Mouse (Mus musculus) 416B (cell line): ENCODE data around the gene Rint1.
"Not testable (repeated sequence)": the region's sequence is repeated elsewhere in the genome, so short reads cannot be mapped to it uniquely, and the experiment has no call there.

Experiments used
- DNase-seq: peaks from one replicate; pipeline ENCODE4 v3.0.0; 2011; ENCODE audit warnings: low read depth

The Rint1 gene

DNA sequence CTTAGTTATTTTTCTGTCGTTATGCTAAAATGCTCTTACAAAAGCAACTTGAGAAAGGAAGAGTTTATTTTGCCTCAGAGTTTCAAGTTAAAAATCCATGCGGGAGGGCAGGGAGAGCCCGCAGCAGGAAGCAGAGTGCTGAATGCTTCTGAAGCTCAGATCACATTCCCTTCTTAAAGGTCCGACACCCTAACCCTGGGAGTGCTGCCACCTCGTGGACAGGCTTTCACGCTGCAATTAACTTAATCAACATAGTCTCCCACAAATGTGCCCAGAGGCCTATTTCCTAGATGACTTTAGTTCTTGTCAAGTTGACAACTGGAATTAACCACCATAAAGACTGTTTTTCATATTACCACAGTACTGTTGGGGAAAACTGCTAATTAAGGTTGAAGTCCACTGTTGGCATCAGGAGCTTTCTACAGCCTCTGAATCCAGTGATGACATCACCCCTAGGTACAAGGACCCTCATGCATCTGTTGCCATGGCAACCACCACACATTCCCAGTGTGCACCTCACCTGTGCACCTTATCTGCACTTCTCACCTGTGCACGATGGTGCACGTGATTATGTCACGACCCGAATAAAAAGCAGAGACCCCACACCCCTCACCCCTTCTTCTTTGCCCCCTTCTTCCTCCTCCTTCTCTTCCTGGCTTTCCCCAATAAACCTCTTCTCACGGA lies 39.0 kb downstream of the Rint1 start:
- peak; percentile 88 for DNase-seq

DNA sequence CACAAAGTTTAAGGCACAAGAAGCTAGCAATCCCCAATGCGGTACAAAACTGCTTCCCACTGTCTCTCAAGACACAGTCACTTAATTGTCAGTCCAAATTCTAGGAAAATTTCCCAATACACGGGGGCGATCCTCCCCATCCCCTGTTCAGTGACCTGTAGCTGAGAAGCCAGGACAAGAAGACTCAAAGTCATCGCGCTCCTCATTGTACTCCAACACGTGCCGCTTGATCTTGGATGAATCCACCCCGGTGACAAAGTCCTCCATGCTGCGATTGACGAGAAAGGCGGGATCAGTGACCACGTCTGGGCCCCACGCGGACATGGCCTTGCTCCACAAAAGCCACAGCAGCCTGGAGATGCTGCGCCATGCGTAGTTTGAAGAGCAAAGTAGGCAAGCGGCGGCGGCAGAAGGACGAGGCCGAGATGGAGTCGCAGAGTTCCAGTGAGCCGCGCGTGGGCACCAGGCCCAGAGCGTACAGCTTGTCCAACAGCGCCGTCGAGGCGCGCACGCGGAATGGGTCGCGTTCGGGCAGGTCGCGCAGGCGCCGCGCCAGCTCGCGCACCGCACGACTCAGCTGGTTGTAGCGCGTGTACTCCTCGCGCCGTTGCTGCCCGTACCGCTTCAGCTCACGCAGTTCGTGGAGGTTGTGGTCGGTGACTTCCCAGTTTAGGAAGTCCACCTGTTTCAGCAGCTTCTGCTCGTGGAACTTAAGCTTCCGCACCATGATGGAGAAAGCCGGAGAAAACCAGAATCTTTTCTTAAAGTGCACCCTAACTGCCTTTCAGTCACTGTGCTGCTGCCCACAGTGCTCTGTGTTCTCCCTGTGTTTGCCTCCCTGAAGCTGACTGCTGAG lies 43.6 kb downstream of the Rint1 start:
- DNase-seq: no peak

DNA sequence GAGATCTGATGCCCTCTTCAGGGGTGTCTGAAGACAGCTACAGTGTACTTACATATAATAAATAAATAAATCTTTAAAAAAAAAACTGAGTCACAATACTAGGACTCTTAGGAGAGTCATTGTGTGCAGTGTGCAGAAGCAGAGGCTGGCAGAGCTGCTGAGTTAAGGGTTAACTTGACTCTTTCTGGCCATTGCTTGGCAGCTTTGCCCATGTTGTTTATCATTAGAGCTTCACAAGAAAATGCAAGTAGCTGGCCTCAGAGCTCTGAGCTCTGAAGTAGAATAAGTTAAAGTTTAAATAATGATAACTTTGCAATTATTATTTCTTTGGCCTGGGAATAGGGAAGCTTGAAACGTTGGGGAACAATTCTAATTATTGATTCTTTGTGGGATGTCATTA lies 48.2 kb downstream of the Rint1 start:
- DNase-seq: not testable (repeated sequence)

DNA sequence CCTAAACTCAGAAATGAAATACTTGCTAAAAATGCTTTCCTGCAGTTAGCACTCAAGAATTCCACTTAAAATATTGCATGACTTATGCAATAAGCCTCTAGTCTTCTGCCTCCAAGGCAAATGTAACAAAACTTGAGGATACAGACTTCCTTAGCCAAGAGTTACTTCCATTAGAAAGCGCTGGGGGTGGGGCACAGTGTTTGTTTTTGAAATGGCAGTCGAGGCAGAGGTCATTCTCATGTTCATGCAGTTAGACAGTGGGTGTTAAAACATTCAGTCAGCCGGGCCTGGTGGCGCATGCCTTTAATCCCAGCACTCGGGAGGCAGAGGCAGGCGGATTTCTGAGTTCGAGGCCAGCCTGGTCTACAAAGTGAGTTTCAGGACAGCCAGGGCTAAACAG lies 50.6 kb downstream of the Rint1 start:
- DNase-seq: no peak

- peak; percentile 97 for DNase-seq
These were observed 56.4 kb downstream of the Rint1 start, which contains the start of gene Tomm7 for GRCm38 (mm10) chr5:23843674-23844530. TSS of gene Tomm7 (minus strand) at chr5:23844161.

DNA sequence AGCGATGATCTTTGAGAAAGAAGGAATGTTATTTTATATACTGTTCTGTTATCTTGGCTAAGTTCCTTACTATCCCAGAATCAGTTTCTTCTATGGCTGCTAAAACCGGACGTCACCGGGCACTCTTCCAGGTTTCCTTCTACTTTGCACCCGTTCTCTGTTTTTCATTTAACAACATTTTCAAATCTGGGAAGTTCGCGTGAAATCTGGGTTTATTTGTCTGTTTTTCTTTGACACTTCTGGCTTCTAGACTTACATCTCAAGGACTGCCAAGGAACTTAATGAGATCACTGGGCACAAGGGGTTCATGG lies 57.0 kb downstream of the Rint1 start:
- DNase-seq: no peak

GRCm38 (mm10) chr5:23845141-23845540 lies 57.6 kb downstream of the Rint1 start:
- DNase-seq: no peak

DNA sequence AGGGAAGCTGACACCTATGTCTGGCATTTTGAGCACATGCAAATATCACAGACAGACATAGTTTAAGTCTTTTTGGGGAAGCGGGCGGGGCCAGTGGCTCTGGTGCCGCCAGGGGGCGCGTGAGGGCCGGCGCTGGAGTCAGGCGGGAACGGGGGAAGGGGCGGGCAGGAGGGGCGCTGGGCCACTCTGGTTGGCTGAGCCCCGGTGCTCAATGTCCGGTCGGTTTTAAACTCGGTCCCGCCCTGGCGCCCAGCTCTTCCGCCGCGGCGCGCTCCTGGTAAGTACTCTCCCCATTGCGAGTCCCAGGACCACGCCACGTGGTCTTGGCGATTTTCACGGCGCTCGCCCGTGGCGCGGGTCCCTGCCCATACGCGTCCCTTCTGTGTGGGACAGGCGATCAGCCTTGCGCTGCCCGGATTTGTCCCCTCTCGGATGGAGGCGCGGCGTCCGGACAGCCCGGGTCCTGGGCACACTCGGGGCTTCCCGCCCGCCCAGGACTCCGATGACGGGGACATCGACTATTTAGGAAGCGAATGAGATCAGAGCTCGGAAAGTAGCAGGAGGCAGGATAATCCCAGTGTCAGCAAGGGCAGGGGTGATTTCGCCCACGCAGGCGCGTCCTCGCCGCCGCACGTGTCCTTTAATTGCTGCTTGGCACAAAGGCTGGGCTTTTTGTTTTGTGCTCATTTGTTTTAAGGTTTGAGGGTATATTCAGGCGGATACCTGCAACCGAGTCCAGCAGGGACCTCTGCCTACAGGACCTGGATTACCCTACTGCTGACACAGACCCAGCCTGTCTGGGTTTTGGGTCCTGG lies 63.0 kb downstream of the Rint1 start:
- DNase-seq: peak; percentile 90

DNA sequence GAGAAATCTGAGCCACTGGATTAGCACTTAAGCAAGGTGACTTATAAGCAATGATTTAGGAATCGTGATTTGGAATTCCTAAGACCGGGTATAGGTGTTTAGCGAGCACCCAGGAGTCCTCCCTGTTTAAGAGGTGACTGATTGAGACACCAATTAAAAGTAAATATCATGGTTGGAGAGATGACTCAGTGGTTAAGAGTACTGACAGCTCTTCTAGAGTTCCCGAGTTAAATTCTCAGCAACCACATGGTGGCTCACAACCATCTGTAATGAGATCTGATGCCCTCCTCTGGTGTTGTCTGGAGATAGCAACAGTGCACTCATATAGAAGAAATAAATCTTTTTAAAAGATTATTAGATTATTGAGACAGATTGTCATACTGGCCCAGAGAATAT lies 63.6 kb downstream of the Rint1 start:
- DNase-seq: peak; percentile 55

DNA sequence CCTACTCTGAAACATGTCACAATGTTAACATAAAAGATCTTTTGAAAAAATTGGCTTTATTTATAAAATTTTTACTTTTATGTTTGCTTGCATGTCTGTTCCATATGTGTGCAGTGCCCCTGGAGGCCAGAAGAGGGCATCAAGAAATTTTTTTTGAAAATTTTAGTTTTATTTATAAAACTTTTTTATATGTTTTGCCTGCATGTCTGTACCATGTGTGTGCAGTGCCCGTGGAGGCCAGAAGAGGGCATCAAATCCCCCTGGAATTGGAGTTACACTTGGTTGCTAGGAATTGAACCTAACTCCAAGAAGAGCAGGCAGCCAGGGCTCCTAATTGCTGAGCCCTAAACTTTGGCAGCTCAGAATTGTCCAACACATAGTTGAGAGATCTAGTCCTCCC lies 65.4 kb downstream of the Rint1 start:
- DNase-seq: peak; percentile 43

- no peak for DNase-seq
These were observed 68.0 kb downstream of the Rint1 start for GRCm38 (mm10) chr5:23855484-23855883.

DNA sequence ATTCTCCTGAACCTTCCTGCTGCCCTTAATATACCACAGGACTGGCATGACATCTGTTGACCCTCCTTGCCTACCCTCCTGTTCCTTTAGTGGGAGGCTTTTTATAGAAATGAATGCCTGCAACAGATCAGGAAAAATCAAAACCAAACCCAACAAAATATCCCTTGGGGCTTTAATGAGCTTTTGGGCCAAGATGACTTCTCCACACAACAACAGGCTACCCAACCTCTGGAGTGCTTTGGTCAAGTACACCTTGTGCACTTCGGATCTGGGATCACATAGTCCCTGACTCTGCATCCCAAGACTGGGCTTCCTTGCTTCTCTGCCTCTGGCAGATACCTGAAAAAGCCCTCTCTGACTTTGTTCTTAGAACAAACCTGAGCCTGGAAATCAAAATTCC lies 68.7 kb downstream of the Rint1 start:
- no peak for DNase-seq

DNA sequence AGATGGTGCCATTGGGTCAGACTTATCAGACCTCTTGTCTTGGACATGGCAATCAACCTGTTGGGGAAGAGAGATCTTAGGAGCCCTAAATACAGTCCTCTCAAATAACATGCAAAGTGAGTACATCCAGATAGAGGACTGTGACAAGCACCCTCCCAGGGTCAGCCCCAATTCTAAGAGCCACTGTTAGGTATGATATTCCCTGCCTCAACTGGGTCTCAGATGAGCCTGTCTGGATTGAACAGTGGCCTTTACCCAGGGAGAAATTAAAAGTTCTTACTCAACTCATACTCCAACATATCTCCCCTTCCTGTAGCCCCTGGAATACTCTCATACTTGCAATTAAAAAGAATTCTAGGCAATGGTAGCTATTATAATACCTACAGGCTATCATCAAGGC lies 69.7 kb downstream of the Rint1 start:
- DNase-seq: no peak

DNA sequence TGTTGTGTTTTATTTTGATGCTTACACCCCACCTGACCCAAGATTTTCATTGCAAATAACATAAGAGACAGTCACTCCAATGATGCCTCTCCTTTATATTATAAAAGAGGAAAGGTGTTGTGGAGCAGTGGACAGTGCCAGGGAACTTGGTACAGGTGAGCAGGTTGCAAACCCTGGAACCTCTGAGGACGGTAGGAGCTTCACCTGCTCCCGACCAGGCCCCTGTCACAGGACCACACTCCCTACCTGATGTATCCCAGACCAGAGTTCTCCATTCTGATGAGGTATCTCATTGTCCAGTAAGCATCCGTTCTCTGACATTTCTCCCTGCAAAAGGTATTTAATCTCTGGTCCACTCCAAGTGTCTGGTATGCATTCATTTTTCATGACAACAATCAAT lies 70.5 kb downstream of the Rint1 start:
- no peak for DNase-seq

GRCm38 (mm10) chr5:23858643-23859042 lies 71.1 kb downstream of the Rint1 start:
- no peak for DNase-seq

DNA sequence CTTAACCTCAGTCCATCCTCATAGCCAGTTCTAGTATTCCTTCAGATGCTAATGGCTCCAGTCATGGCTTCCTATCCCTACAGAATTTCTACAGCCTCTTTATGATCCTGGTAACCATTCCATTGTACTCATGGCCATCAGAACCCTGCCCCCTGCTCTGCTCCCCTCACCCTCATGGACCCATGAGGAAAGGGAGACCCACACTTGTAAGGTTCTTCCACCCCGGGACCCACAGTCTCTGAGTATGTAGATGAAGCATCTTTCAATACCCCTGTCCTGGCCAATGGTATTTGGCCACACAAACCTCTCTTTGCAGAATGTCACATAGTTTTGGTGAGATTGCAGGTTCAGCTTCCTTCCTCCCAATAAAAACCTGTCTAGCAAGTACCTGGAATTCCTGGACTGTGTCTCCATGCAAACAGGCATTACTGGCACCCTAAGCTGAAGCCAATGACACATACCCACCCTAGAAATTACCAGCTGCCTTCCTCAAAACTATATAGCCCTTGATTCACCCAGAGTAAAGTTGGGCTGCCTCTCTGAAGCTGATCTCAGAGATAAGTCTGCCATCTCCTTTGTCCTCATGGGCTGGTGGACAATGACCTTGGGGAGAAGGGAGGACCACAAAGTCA lies 71.7 kb downstream of the Rint1 start:
- no peak for DNase-seq

DNA sequence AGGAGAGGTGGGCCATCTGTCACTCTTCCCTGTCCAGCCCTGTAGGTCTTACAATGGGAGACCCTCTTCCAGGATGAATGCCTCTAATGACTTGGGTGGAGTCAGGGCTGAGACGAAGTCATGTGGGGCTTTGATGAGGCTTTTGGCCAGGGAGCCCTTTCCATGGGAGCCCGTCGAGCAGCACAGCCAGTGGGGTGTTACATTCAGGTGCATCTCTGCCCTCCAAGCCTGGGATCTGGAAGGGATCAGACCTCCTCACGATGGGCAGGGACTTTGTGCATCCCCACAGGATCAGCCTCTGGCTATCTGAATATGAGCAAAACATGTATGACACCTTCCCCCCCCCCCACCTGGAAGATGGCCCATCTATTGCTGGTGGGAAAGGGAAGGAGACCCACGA lies 72.4 kb downstream of the Rint1 start:
- no peak for DNase-seq

- no peak for DNase-seq
These were observed 74.2 kb downstream of the Rint1 start for GRCm38 (mm10) chr5:23861721-23862120.

DNA sequence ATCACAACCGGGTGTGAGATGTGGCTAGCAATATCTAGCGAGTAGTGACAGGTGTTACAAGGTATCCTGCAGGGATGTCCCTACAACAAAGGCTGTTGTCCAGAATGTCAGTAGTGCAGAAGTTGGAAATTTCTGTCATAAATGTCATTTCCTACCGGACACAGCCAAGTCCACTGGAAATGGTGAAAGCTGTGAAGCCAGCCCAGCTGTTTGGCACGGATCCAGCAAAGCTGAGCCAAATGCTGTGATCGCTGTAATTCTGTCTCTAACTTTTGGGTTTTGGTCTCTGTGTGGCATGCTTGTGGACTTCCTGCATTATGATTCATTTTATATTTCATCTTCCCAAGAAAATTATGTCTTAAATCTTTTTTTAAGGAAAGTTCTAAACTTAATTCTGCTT lies 74.8 kb downstream of the Rint1 start:
- DNase-seq: no peak

GRCm38 (mm10) chr5:23863166-23864053 lies 75.9 kb downstream of the Rint1 start:
- no peak for DNase-seq
